In genomic region chr1:18567086-18567485, GRCm38 (mm10) we compare ENCODE assay signal across 15 mouse cellular contexts.
"Had no signal": no experiment of that assay in that cellular context is flagged by ENCODE, and none has a peak within 500 bp of the region (broad histone marks: within the 10 kb centered on the region; RNA-seq: fewer than 3 reads in every experiment).

No protein-coding gene starts in this region.

- H3K27me3 ChIP-seq: liver, embryonic 12.5 days; megakaryocyte, embryonic 14.5 days; midbrain, embryonic 15.5 days; neural tube, embryonic 12.5 days; stomach, embryonic 15.5 days had no signal

- ATAC-seq: liver, embryonic 12.5 days; midbrain, embryonic 15.5 days had no signal

- H3K9me3 ChIP-seq: liver, embryonic 12.5 days; megakaryocyte, embryonic 14.5 days; midbrain, embryonic 15.5 days; neural tube, embryonic 12.5 days; stomach, embryonic 15.5 days had no signal

- H3K4me2 ChIP-seq: liver, embryonic 12.5 days; lung, embryonic 14.5 days; midbrain, embryonic 15.5 days; neural tube, embryonic 12.5 days; stomach, embryonic 15.5 days had no signal

- DNase-seq: lung, adult 18-20 months; lung, embryonic 14.5 days; lung, postnatal 10 days; lung, postnatal 4 days; right cerebral cortex, postnatal 14 days; thymus, adult 2 months; thymus, postnatal 25 days; thymus, postnatal 4 days had no signal

- H3K9ac ChIP-seq: liver, embryonic 12.5 days; liver, embryonic 14.5 days; lung, embryonic 14.5 days; midbrain, embryonic 15.5 days; neural tube, embryonic 12.5 days; stomach, embryonic 15.5 days had no signal

- H3K36me3 ChIP-seq: liver, embryonic 12.5 days; midbrain, embryonic 15.5 days; neural tube, embryonic 12.5 days; stomach, embryonic 15.5 days had no signal

- H3K27ac ChIP-seq: liver, embryonic 12.5 days; liver, embryonic 14.5 days; midbrain, embryonic 15.5 days; neural tube, embryonic 12.5 days; stomach, embryonic 15.5 days; stomach, postnatal 0 days had no signal

- H3K4me3 ChIP-seq: liver, embryonic 12.5 days; megakaryocyte, embryonic 14.5 days; midbrain, embryonic 15.5 days; neural tube, embryonic 12.5 days; stomach, embryonic 15.5 days had no signal

- H3K4me1 ChIP-seq: liver, embryonic 12.5 days; megakaryocyte, embryonic 14.5 days; midbrain, embryonic 15.5 days; neural tube, embryonic 12.5 days; stomach, embryonic 15.5 days had no signal
